Mouse (Mus musculus) frontal cortex, postnatal 14 days (tissue): ENCODE measurements around the gene Msh5.
"Not testable (repeated sequence)": the region's sequence is repeated elsewhere in the genome, so short reads cannot be mapped to it uniquely, and the experiment has no call there.

ENCODE experiments used
- DNase-seq, 2 experiments: peaks; one replicate each; pipeline ENCODE4 v3.0.0; 2022; ENCODE audit warnings: low spot score in 2 of 2

Gene Msh5

DNA sequence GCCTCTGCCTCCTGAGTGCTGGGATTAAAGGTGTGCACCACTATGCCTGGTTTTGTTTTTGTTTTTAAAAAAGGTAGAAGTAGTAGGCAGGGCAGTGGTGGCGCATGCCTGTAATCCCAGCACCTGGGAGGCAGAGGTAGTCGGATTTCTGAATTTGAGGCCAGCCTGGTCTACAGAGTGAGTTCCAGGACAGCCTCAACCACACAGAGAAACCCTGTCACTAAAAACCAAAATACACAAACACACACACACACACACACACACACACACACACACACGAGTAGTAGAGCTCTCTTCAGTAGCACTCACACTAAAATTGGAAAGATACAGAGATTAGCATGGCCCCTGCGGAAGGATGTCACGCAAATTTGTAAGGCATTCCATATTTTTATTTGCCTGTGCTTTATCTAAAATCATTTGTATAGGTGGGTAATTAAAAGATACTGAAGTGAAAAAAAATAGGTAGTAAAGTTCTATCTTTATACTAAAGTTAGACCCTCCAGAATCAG is 2.4 kb upstream of the Msh5 start:
- DNase-seq: no peak

DNA sequence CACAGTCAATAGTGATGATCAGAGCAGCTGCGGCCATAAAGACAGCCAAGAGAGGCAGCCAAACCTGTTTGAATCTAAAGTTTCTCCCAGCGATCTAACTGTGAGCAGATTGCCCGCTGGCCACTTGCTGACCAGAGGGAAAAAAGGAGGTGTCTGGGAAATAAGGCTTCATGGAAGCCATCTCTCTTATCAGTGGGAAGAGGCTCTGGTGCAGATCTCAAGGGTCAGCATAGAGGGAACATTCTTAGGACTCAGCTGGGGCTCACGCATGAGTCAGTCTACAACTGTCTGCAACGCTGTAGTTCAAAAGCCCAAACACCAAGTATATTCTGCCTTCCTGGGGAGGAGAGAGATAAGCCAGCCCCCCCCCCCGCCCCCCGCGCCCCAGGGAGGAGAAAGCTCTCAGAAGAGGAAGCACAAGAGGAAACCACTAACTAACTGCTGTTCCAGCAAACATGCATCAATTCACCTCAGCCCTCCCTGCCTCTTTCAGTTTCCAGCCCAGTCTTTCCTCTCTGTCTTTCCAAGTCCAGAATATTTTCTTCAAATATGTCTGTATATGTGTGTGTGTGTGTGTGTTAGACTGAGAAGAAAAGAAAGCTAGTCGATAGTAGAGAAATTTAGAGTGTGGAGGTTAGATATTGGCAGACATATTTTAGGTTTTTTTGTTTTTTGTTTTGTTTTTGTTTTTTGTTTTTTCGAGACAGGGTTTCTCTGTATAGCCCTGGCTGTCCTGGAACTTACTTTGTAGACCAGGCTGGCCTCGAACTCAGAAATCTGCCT is 1.8 kb upstream of the Msh5 start:
- no peak for DNase-seq

DNA sequence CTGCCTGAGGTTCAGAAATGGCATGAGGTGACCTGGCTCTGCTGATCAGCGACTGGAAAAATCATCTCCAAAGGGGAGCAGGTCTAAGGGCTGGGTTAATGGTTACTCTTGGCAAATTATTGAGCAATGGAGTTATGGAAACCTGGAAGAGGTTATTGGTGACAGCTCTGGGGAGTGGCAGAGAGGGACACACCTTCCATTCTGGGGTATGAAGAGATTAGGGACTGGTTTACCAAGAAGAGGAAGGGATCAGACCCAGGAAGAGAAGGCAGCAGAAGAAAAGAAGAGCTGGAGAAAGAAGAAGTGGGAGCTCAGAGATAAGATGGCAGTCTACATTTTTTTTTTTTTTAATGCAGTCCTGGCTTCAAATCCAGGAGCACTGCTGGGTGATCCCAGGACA is 1.1 kb upstream of the Msh5 start:
- no peak for DNase-seq

DNA sequence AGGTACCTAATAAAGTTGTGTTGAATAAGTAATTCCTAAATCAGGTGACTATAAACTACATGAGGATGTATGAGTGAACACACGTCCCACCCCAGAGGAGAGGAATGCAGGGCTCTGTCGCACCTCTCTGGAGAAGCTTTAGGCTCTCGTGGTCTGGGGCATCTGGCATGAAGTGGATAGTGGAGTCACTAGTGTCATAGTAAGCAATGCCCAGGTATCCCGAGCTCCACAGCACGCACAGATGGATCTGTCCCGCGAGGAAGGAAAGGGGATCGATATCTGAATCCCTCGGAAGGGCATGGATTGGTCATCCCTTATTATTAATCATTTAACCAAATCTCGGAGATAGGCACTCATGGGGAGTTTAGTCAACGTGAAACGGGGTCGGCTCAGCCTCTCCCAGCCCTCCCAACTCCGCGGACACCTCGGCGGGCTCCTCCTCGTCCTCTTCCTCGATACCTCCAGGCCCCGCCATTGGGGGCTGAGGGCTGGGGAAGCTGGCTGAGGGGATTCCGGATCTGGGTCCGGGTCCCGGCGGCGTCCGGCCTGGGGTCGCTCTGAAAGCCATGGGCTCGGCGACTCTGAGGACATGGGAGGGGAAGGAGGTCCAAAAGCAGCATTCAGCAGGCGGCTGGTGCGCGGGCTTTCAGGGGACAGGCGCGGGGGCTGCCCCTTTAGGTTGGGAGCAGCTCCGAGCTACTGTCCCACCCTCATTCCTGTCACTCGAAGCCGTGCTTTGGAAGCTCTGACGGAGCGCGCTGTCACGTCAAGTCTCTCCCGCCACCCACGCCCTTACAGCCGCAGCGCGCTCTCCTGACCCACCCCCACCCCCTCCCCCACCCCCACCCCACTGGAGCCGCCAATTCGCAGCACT is 501 bp downstream of the Msh5 start:
- no peak for DNase-seq

DNA sequence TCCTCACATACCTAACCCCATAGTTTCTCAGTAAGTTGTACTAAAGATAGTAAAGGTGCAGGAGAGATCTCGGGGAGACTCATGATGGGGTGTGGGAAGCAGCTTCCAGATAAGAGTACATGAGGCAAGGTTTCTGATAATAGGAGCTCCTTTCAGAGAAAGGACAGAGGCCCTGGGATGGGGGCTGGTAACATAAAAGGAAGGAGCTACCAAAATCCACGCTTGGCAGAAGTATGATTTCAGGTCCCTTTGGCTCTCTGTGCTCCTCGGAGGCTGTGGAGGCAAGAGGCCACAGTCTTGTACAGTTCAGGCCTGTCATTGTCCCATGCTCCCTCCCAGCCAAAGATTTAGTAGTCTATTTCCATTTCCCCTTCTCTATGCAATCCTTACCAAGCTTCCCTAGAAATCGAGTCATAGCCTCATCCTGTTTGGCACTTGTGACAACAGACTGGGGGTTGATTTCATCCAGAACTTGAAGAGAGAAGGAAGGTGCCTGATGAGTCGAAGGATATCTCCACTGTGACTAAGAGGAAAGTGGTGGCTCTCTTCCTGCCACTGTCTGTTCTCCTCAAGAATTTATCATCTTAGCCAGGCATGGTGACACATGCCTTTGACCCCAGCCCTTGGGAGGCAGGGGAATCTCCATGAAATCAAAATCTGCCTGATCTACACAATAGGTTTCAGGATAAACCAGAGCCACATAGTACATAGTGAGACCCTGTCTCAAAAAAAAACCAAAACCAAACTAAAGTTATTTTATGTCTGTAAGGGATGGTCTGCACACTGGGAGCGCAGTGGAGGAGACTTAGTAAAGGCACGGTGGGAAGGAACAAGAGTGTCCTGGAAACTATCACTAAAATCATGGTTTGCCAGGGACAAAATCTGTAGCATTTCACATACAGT is 1.4 kb downstream of the Msh5 start:
- no peak for DNase-seq

DNA sequence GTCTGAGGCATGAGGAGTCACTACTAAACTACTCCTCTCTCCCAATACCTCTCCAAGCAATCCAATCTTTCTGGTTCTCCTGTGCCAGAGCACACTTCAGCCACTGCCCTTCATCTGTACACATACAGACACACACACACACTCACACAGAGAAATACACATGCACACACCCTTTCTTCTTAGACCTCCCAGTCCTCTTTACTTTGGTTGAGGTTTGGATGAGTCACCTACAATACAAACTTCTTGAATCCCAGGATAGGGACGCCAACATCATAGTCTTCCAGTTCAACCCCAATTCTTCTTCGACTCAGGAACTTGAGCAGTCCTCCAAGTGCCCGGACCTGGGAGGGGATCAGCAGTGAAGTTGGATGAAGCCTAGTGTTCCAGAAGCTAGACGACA is 2.8 kb downstream of the Msh5 start:
- DNase-seq: no peak

DNA sequence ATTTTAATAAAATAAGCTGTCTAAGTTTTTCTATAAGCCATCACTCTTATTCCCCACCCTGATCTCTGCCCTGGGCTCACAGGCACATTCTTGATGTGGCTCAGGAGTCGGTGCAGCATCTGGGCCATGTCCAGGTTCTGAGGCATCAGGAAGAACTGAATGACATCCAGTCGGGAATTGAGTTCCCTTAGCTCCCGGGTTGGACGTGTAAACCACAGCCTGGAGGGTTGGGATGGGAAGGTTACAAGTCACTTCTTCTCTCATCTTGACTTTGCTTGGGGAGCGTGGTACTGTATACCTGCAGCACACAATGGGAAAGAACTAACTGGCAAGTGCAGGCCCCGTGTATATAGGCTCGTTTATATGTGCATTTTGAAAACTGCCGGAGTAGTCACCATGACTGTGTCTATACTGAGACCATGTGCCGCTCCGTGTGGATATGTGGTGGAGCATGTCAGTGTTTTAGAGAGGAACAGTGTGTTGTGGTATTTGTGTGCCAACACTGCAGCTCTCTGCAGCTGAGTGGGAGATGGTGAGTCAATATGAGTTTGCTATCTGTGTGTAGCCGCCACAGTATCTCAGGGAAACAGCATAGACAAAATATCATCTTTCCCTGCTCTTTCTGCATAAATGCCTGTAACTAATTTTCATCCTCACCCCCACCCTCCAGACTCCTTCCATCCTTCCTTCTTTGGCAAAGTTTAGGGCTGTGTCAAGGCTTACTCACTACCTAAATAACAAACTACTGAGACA is 7.2 kb downstream of the Msh5 start:
- DNase-seq: no peak

DNA sequence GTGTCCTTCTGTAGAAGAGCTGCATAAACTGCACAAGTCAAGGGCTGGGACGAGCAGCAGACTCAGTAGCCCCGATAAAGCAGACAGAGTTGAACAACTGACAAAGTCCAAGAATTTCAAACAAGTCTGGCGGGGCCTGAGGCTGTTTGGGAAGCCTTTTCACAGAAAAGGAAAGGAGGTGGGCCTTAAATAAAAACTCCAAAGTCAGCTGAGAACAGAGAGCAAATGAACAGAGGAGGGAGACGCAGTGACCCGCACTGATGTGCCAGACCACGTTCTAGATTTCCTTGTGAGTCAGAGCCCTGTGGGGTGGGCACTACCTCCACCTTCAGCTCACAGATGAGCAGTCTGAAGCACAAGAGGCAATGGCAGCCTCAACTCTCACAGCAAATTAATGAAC is 11.6 kb downstream of the Msh5 start:
- DNase-seq: no peak

DNA sequence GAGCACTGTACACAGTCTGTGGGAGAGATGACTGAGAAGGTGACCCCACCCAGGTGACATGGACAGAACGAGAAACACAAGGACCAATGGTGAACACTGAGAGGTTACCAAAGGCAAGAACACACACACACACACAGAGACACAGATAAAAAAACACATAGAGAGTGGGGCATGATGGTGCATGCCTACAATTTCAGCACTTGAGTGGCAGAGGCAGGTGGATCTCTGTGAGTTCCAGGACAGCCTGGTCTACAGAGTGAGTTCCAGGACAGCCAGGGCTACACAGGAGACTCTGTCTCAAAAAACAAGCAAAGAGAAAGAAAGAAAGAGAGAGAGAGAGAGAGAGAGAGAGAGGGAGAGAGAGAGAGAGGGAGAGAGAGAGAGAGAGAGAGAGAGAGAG is 12.8 kb downstream of the Msh5 start:
- not testable (repeated sequence) for DNase-seq

DNA sequence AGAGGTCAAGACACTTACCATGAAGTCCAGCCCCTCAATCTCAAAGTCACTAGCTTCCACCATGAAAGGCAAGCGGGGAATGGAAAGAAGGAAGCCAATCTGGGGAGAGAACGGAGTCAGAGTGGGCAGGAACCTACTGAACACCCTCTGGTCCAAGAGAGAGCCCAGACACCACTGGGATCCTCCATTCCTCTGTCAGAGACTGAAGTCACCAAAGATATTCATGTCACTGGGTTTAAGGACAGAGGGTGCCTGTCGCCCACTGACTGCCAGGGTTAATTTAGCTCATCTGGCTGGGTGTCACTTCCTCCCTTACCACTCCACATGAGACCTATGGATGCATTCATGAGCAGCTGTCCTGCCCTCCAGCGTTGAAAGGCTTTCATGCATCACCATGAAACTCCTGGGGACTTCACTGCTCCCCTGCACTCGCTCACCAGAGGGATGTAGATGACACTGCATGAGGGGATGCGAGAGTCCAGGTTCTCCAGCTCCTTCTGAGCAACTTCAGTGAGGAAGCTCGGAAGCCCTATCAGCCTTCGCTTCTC is 14.1 kb downstream of the Msh5 start:
- no peak for DNase-seq

DNA sequence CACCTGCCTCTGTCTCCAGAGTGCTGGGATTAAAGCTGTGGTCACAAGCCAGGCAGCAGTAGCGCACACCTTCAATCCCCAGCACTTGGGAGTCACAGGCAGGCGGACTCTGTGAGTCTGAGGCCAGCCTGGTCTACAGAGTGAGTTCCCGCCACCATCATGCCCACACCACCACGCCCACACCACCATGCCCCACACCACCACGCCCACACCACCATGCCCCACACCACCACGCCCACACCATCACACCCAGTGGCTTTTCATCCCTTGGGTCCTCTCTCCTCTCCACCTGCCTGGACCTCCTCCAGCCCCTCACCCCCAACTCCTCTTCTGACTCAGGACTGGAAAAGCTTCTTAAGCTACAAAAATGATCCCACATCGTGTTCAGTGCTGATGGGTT is 14.7 kb downstream of the Msh5 start:
- DNase-seq: no peak

DNA sequence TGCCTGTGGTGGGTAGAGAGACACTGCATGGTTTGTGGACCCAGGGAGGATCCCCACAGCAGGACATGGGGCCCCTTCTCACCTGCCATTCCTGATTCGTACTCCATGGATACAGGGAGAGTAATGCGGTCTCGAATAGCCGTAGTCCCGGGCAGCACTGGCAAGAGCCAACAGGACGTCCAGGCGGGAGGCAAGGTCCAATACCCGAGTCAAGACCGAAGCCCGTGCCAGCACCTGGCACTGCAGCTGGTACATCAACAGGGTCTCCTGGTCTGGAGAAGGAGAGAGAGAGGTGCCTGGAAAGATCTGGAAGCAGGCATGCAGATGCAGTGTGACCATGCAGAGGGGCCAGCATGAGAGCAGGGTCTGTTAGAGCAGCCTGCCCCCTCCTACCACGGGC is 15.3 kb downstream of the Msh5 start:
- no peak for DNase-seq

DNA sequence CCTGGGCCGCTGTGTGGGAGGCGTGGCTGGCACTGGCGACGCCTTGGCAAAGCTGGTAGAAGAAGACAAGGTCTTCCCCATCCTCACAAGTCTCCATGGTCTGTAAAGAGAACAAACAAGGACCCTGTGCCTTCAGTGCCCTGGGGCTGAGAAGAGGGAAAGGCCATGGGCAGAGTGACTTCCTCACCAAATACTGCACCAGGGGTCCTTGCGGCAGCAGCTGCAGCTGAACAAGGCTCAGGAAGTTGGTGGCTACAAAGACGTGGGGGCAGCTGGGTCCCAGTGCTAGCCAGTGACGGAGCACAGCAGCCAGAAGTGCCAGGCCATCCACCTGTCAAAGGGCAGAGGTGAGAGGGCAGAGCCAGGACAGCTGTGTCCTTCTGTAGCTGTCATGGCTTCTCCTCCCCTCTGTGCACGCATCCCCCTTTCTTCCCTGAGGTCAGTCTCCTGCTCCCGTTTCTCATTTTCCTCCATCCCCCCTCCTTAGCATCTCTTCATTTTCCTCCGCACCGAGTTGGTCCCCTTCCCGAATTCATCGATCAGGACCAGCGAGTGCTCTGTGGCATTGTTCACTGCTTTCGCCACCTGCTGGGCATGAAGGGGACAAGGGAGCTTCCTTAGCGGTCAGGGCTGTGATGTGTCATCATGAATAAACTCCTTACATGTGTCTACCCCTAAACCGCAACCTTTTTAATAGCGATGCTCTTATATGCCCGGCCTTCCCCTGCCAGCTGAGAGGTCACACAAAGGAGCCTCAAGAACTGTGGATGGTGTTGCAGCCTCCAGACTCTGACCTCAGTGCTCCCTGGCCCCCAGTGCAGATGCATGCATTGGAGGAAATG is 16.6 kb downstream of the Msh5 start:
- no peak for DNase-seq

DNA sequence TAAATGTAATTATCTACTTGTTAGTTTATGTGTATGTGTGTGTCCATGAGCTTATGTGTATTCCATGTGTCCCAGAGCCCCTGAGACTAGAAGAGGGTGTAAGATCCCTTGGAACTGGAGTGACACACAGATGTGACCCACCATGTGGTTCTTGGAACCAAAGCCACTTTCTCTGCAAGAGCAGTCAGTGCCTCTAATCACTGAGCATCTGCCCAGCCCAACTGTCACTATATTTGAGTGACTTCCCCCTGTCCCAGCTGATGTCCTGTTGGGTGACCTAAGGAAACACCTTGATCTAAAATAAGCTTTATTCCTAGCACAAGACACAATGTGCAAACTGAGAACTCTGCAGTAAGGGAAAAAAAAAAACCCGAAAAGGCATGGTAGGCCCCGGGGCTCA is 18.2 kb downstream of the Msh5 start:
- DNase-seq: no peak

DNA sequence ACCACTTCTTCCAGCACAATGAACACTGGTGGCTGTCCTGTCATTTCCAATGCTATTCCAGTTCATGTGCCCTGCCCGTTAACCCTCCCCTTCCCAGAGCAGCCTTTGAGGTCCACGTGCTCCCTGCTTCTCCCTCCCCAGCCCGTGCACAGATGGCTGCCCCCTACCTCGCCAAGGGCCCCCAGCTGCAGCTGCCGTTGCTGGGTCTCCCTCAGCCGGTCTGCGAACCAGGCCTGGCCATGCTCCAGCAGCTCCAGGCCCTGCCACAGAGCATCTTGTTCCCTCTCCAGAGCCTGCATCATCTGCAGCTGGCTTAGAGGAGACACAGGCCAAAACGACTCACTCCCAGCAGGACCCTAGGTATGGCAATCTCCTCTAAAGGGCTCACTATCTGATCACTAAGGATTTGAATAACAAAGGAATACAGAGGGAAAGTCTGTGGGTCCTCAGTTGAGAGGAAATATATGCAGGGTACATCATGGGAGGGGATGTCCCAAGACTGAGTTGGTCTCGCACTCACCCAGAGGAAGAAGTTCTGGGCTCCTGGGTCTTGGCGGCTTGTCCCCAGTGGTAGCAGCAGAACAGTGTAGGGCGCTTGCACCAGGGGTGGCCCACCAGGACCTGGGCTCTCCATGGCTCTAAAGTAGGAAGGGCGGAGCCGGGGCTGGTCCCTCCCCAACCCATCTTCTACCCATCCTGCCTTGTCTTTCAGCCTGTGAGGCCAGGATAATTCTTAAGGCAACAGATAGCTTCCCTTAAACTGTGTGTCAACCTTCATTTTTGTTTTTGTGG is 19.1 kb downstream of the Msh5 start, which contains the start of gene Sapcd1:
TSS of gene Sapcd1 (minus strand) at position 740 of the 792 bp plus-strand sequence.
- peak in 1 of 2 experiments; percentile 51 for DNase-seq

DNA sequence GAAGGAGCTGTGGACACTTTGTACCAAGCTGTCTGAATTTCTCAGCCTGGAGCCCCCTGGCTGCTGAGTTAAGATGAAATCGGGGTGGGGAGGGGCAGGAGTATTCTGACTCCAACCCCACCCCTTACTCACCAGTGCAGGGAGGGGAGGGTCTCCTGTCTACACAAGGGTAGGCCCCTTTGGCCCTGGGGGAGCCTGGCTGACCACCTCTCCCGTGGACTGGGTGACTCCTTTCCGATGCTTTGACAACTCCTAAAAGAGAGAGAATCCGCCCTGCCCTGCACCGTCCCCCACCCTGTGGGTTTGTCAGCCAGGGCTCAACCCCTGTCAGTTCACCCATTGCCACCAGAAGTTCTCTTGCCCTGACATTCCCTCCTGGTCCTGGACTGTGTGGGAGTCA is 20.3 kb downstream of the Msh5 start:
- DNase-seq: no peak

DNA sequence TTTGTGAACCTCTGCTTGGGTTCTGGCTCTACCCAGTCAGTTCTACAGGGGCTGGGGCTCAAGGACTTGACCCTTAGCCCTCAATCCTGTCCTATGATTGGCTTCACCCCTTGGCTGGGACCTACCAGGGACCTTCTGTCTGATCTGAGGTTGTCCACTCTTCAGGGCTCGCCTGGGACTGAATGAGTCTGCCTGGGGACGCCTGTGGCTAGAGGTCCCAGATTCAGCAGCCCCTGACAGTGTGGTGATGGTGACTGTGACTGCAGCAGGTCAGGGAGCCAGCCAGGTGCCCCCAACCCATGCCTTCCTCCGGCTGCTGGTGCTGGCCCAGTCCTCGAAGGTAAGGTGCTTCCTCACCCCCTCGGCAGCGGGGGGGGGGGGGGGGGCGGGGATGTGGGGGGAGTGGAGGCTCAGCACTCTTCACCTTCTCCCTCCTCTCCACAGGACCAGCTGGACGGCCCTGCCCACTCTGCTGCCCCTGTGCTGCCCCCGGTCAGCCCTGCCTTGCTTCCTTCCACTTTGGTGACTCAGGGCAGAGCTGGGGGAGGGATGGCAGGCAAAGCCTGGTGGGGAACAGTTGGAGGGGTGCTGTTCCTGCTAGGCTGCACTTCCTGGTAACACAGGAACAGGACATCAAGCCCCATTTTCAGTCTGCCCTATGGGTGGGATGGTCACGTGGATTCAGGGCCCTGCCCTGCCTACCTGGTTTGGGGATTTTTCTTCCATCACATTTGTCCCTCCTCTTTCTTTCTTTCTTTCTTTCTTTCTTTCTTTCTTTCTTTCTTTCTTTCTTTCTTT is 21.7 kb downstream of the Msh5 start:
- DNase-seq: no peak

DNA sequence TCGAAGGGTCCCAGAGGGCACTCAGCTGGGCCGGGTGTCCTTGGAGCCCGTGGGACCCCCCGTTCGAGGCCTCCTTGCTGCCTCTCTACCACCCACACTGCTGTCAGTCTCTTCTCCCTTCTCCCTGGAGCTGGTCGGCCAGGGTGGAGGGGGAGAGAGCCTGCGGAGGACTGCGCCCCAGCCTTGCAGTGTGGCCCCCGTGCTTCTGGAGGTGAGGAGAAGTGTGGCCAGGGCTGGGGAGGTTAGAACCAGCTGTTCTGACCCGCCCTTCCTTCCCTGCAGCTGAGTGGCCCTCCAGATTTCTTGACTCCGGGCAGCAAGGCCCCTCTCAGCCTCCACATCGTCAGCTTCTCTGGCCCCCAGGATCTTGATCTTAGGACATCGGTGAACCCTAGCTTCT is 22.3 kb downstream of the Msh5 start:
- no peak for DNase-seq
